Mouse (Mus musculus) cerebellum, adult 2 months (tissue): Measurements from ENCODE around the gene Elovl7.

ENCODE experiments used
- CTCF ChIP-seq: fragments of 200-500 bp; IDR thresholded peaks from 2 replicates; pipeline ENCODE4 v1.5.1; 2011; ENCODE audit warnings: low read depth, mild to moderate bottlenecking, control low read depth, low read length, moderate library complexity, borderline replicate concordance; ENCODE audit not compliant: insufficient read depth
- POLR2A ChIP-seq: fragments of 200-500 bp; IDR thresholded peaks from 2 replicates; pipeline ENCODE4 v1.6.1; 2011; ENCODE audit warnings: low read length, control low read depth, borderline replicate concordance; ENCODE audit not compliant: insufficient read depth

- TF ChIP-seq POLR2A (no peak), CTCF (no peak)
Observed at GRCm38 (mm10) chr13:108284312-108284711, 70.1 kb downstream of the Elovl7 start.
